Mouse (Mus musculus): Measurements from ENCODE around the gene Agpat3. TPM values are rescaled to one million over a fixed set of nuclear protein-coding genes. Genes with fewer than 3 reads are reported as not detected.

Agpat3 gene
- total RNA-seq, 2 experiments from 2014 or later: 160 to 164 TPM

DNA sequence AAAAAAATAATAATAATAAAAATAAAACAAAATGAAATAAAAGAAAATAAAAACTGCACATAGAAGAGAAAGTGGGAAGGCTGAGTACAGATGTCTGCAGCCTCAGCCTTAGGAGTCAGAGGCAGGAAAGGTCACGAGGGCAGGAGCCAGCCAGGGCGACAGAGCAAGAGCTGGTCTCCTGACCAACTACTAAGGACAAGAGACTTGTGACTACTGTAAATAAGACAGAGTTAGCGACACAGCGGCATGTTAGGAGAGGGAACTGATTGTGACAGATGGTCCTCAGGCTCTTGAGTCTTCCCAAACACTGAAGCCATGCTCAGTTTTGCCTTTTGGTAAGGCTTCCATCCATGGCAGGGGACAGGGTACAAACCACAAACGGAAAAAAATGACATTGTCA, 20.7 kb downstream of the Agpat3 start:
- intact Hi-C loops (cut with DNase I; ENCODE audit: low total_unique reads): no loop called here
- DNase-seq: no peak

DNA sequence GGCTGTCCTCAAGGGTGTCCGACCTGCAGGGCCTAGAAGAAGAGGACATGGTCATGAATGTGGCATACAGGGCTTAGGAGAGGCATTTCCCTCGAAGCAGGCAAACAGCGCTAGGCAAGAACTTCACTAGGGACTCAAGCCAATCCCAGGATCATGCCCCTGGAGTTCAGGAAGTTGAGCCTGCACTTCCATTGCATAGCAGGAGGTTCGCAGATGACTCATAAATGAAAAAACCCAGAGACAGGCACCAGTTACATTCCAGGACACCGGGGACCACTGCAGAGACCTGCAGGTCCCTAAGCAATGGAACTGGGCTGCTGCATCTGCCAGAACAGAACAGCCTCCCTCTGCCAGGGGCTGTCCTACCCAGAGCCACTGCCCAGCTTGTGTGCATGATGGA, 23.0 kb downstream of the Agpat3 start:
- intact Hi-C loops (cut with DNase I; ENCODE audit: low total_unique reads): no loop called here
- DNase-seq: no peak

GRCm38 (mm10) chr10:78328011-78328575, 24.2 kb downstream of the Agpat3 start:
- intact Hi-C loops (cut with DNase I; ENCODE audit: low total_unique reads): no loop called here

DNA sequence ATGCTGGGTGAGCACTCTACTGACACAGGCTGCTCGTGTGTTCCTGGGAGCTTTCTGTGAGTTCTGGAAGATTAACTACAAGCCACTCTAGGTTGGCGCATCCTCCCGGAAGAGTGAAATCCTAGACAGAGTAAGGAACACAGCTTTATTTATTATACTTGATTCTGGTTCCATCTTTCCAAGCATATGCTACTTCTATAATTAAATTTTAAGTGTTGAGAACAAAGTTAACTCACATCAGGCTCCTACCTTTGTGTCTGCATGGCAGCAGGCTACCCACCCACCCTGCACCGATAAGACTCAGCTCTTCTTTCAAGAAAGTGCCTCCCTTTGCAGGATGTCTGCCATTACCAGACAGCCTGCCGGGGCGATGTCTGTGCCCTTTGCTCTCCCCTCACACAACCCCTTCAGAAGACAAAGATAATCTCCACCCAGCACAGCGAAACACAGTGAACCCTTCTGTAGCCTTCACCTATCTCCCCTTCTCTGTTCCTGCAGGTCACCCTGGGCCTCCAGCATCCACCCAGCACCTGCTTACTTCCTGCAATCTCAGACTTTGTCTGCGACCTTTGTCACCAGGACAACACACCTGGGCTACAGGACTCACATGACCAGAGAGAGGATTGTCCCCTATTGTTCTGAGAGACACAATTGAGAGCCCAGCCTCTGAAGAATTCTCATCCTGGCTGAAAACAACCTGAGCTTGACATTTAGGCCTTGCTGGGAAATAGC, 26.2 kb downstream of the Agpat3 start:
- intact Hi-C loops (cut with DNase I; ENCODE audit: low total_unique reads): no loop called here
- DNase-seq: no peak

More at GRCm38 (mm10) chr10:78328011-78328575, 24.2 kb downstream of the Agpat3 start:
- no peak for DNase-seq

GRCm38 (mm10) chr10:78324556-78325164, 27.6 kb downstream of the Agpat3 start:
- intact Hi-C loops (cut with DNase I; ENCODE audit: low total_unique reads): no loop called here
- no peak for DNase-seq

- intact Hi-C loops (cut with DNase I; ENCODE audit: low total_unique reads): loop anchor here (2.0 kb wide), 1 partner anchor 67 kb away; no protein-coding TSS in a partner anchor
- no peak for DNase-seq
These were observed 28.9 kb downstream of the Agpat3 start for GRCm38 (mm10) chr10:78323214-78323880.

DNA sequence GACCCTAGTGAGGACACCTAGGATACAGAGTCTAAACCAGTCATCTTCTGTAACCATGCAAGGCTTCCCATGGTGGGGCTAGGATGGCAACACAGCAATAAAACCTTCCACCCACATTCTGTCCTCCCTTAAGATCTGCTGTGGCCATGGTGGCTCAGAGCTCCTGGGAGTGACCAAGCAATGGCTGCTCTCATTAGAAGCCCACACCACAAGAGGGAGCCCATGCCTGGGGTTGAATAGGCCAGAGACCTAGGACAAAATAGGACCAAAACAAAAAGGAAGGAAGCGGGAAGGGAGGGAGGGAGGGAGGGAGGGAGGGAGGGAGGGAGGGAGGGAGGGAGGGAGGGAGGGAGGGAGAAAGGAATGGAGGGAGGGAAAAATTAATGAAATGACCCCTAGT, 29.5 kb downstream of the Agpat3 start:
- peak; percentile 54 for DNase-seq
- intact Hi-C loops (cut with DNase I; ENCODE audit: low total_unique reads): loop anchor here (2.0 kb wide), 1 partner anchor 68 kb away; no protein-coding TSS in a partner anchor

GRCm38 (mm10) chr10:78321133-78321757, 31.0 kb downstream of the Agpat3 start:
- intact Hi-C loops (cut with DNase I; ENCODE audit: low total_unique reads): no loop called here
- DNase-seq: no peak

GRCm38 (mm10) chr10:78320526-78320925, 31.8 kb downstream of the Agpat3 start:
- DNase-seq: no peak
- intact Hi-C loops (cut with DNase I; ENCODE audit: low total_unique reads): no loop called here

DNA sequence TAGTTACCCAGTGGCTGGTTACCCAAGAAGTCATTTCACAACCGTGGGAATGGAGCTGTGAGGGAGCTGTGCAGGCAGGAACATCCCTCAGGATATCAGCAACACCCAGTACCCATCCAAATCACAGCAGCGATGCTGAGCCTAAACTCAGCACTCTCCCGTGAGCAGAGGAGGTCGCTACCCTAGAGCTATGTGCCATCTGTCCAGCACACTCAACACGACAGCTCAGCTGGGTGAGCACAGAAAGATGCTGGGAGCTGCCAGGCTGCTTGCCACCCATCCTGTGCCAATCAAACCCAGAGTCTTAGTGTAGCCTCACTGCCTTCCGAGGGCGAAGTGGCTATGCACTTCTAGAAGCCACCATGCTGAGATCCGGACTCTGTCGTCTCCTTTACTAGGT, 32.3 kb downstream of the Agpat3 start:
- no peak for DNase-seq
- intact Hi-C loops (cut with DNase I; ENCODE audit: low total_unique reads): no loop called here

- no peak for DNase-seq
These were observed 34.9 kb downstream of the Agpat3 start for GRCm38 (mm10) chr10:78317270-78317923.

DNA sequence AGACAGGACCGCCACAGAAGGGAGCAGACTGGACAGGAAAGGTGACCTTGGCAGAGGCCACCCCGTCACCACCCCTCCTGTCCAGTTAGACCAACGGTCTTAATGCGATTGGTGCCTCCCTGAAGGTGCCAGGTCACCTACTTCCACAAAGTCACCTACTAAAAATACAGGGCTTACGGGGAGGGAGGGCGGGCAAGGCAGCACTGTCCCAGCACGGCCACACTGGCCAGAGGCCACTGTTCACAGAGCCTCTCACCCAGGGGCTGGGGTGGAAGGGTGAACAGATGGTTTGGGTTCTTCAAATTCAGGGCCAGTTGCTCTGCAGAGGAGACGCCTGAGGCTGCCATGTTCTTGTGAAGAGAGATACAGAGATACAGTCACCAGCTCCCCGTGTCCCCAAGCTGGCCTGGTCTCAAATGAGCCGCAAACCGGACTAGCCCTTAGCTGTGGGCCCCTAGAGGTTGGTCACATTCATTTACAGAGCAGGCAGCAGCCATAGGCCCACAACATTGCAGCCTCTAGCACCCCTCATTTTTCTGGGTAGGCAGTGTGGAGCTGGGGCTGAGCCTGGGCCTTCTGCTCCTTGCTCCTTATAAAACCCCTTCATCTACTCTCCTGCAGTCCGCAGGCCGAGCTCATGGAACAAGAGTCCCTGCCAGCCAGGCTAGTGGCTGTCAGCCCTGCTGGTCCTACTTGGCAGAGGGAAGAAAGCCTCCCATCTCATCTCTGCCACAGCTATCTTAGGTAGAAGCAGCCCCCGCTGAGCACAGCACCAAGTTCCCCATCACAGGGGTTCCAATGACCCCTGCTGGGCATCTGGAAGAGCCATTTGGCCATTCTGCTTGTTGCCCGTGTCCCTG, 35.8 kb downstream of the Agpat3 start:
- no peak for DNase-seq
- intact Hi-C loops (cut with DNase I; ENCODE audit: low total_unique reads): no loop called here

More at GRCm38 (mm10) chr10:78317270-78317923, 34.9 kb downstream of the Agpat3 start:
- intact Hi-C loops (cut with DNase I; ENCODE audit: low total_unique reads): no loop called here

DNA sequence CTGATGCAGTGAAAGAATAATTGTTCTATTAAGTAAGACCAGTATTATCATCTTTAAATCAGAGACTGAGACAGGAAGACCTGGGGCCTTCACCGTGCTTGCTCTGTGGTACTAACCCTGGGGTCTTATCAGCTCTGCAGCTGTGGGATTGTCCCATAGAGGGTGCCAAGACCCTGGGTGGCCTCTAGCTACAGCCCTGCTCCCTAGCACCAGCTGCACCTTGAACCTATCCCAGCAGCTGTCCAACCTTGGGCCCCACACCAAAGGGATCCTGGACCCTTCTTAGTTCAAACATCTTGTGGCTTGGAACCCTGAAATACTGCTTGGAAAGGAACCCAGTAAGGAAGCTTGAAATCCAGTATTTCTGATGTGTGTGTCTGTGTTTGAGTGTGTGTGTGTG, 37.1 kb downstream of the Agpat3 start:
- DNase-seq: no peak
- intact Hi-C loops (cut with DNase I; ENCODE audit: low total_unique reads): no loop called here

DNA sequence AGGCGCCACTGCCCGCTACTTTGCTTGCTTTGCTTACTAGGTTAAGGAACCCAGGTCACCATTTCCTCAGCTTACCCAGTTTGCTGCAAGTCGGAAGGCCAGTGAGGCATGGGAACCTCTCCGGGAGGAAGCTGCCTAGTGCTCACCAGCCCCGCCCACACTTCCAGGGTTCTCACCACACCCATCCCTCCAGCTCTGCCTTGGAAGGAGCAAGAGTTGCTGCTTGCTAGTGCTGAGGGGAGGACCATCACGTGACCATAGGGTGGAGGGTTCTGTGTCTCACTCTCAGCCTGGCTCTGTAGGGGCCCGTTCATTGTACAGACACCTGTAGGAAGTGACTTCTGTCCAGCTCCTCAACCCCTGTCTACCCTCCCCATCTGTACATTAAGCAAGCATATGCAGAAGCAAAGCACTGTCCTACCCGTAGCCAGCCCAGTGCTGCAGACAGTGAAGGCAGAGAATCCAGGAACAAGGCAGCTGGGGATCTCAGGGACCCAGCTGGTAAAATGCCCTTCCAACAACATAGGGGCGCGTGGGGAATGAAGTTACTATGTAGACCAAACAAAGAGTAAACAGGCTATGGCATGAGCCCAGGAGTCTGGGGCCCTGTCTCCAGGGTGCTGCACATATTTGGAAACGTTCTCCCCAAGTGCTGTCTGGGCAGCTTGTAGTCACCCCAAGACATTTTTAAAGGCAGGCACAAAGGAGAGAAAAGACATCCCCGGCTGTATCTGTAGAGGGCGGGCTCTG, 40.2 kb downstream of the Agpat3 start:
- intact Hi-C loops (cut with DNase I; ENCODE audit: low total_unique reads): no loop called here
- no peak for DNase-seq

DNA sequence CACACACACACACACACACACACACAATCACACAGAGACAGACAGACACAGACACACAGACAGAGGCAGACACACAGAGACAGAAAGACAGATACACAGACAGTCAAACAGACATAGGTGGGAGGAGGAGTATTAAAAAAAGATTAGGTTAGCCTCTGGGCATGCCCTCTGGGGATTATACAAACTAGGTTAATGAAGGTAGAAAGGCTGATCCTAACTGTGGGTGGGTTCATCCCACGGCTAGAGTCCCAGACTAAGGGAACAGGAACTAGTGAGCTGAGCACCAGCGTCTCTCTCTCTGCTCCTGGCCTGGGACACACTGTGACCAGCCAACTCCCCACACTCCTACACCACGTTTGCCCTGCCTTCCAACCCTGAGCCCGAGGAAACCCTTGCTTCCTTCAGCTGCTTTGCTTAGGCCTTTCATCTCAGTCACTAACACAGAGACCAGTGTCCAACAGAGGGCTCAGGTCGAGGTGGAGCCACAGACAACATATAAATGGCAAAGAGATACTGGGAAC, 41.5 kb downstream of the Agpat3 start:
- DNase-seq: no peak
- intact Hi-C loops (cut with DNase I; ENCODE audit: low total_unique reads): no loop called here

DNA sequence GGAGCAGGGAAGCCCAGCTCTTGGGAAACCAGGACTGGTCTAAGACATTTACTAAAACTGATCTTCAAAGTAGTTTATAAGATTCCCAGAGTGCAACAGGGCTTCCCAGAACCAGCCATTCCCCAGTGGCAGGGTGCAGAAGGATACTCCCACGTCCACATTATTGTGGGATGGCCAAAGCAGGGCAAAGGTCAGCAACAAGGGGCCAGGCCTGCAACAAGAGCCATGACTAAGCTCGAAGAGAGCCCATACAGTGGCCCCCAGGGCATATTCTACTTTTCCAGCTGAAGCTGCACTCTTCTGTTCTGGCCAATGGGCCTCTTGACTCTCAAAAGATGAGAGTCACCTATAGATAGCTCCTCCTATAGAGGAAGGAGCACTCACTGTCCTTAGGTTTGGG, 43.7 kb downstream of the Agpat3 start:
- no peak for DNase-seq
- intact Hi-C loops (cut with DNase I; ENCODE audit: low total_unique reads): no loop called here

GRCm38 (mm10) chr10:78307391-78307790, 44.9 kb downstream of the Agpat3 start:
- DNase-seq: no peak
- intact Hi-C loops (cut with DNase I; ENCODE audit: low total_unique reads): no loop called here

DNA sequence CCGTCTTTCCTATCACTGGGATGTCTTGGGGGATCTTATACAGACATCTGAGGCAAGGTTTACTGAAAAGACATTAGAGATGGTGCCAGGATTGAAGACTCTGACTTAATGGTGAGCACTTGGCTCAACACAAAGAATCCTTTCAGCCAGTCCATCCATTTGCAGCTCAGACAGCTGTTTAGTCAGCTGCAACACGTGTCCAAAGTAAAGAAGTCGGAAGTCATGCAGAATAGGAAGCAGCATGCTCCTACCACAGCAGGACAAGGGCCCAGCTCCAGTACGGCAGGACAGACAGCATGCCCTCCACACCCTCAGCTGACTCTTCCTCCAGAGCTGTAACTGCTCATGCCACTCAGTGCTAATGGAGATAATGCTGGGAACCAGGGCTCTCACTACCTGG, 46.3 kb downstream of the Agpat3 start:
- no peak for DNase-seq
- intact Hi-C loops (cut with DNase I; ENCODE audit: low total_unique reads): no loop called here

All from gastrocnemius, postnatal 14 days (tissue).